Mouse (Mus musculus): ENCODE data around the gene Rnf26.

GRCm38 (mm10) chr9:44137846-44138245, 24.5 kb upstream of the Rnf26 start:
- TF ChIP-seq TAL1 (IDR thresholded peaks at IDR 0.05; ENCODE audit: low read length) (no peak), GATA1 (IDR thresholded peaks at IDR 0.05; ENCODE audit: low read length) (no peak)
